Mouse (Mus musculus): ENCODE measurements around the gene Chil1. TPM values are rescaled to one million over a fixed set of nuclear protein-coding genes. Genes with fewer than 3 reads are reported as not detected.
A peak's percentile ranks its signal among the peaks of the same experiment; 100 is the strongest.

Chil1 gene
- polyA plus RNA-seq, 1 experiment from 2014 or later = 1.5 TPM

- H3K27me3 ChIP-seq (replicated peaks) = no peaks in the 10 kb centered on the region
- peak overlapping the region; percentile 53 for H3K27ac ChIP-seq
- no peaks in the 10 kb centered on the region for H3K36me3 ChIP-seq (replicated peaks)
- 40% methylated on average over 5 of the region's 5 CpGs for WGBS
- no peak overlapping the region for H3K9ac ChIP-seq
- no peaks in the 10 kb centered on the region for H3K9me3 ChIP-seq
- H3K4me3 ChIP-seq = no peak overlapping the region
- peaks cover 21% of the 10 kb centered on the region for H3K4me1 ChIP-seq
- 0 out of 2 replicates have a peak, but pooled peaks have one; percentile 66 for ATAC-seq (replicated peaks)
- H3K4me2 ChIP-seq = no peak overlapping the region
Measured at GRCm38 (mm10) chr1:134188217-134188616, 6.2 kb downstream of the Chil1 start.

GRCm38 (mm10) chr1:134188989-134189729, 7.2 kb downstream of the Chil1 start:
- Histone ChIP-seq H3K9ac (no peak overlapping the region), H3K27ac (no peak overlapping the region), H3K4me1 (peaks cover 21% of the 10 kb centered on the region), H3K27me3 (replicated peaks) (no peaks in the 10 kb centered on the region), H3K4me3 (no peak overlapping the region), H3K36me3 (replicated peaks) (no peaks in the 10 kb centered on the region), H3K9me3 (no peaks in the 10 kb centered on the region), H3K4me2 (no peak overlapping the region)
- ATAC-seq (replicated peaks) = 0 out of 2 replicates have a peak, but pooled peaks have one; percentile 30
- WGBS = 25% methylated on average over 12 of the region's 12 CpGs

GRCm38 (mm10) chr1:134191192-134191591, 9.2 kb downstream of the Chil1 start:
- Histone ChIP-seq H3K4me1 (peaks cover 21% of the 10 kb centered on the region), H3K4me3 (no peak overlapping the region), H3K27me3 (replicated peaks) (no peaks in the 10 kb centered on the region), H3K9me3 (no peaks in the 10 kb centered on the region), H3K27ac (no peak overlapping the region), H3K4me2 (no peak overlapping the region), H3K9ac (no peak overlapping the region), H3K36me3 (replicated peaks) (no peaks in the 10 kb centered on the region)
- no peak for ATAC-seq (replicated peaks)
- 90% methylated on average over 5 of the region's 5 CpGs for WGBS

- WGBS = 62% methylated on average over 4 of the region's 4 CpGs
- Histone ChIP-seq H3K27me3 (replicated peaks) (no peaks in the 10 kb centered on the region), H3K27ac (no peak overlapping the region), H3K4me3 (no peak overlapping the region), H3K4me1 (peaks cover 21% of the 10 kb centered on the region), H3K9ac (no peak overlapping the region), H3K9me3 (no peaks in the 10 kb centered on the region), H3K36me3 (replicated peaks) (no peaks in the 10 kb centered on the region), H3K4me2 (no peak overlapping the region)
- ATAC-seq (replicated peaks) = no peak
Measured at GRCm38 (mm10) chr1:134192024-134192423, 10.0 kb downstream of the Chil1 start.

- no peaks in the 10 kb centered on the region for H3K27me3 ChIP-seq (replicated peaks)
- no peak within 1 kb of the TSS for H3K4me3 ChIP-seq
- no peak within 1 kb of the TSS for H3K27ac ChIP-seq
- 89% methylated on average over 1 of the region's 1 CpGs for WGBS
- no peak for ATAC-seq (replicated peaks)
- no peaks in the 10 kb centered on the region for H3K9me3 ChIP-seq
- H3K4me1 ChIP-seq = peaks cover 17% of the 10 kb centered on the region
- no peak within 1 kb of the TSS for H3K4me2 ChIP-seq
- H3K36me3 ChIP-seq (replicated peaks) = no peaks in the 10 kb centered on the region
- H3K9ac ChIP-seq = no peak within 1 kb of the TSS
Measured at GRCm38 (mm10) chr1:134193126-134193525, 11.2 kb downstream of the Chil1 start, which contains the start of gene Mybph. Gene Mybph (plus strand): TSS chr1:134193448.

GRCm38 (mm10) chr1:134193674-134194197, 11.8 kb downstream of the Chil1 start:
- Histone ChIP-seq H3K27ac (no peak overlapping the region), H3K4me2 (no peak overlapping the region), H3K36me3 (replicated peaks) (no peaks in the 10 kb centered on the region), H3K27me3 (replicated peaks) (no peaks in the 10 kb centered on the region), H3K9ac (no peak overlapping the region), H3K9me3 (no peaks in the 10 kb centered on the region), H3K4me1 (peaks cover 15% of the 10 kb centered on the region), H3K4me3 (no peak overlapping the region)
- WGBS = 73% methylated on average over 7 of the region's 7 CpGs
- ATAC-seq (replicated peaks) = no peak

GRCm38 (mm10) chr1:134194298-134195022, 12.5 kb downstream of the Chil1 start:
- no peak overlapping the region for H3K4me2 ChIP-seq
- ATAC-seq (replicated peaks) = no peak
- 81% methylated on average over 16 of the region's 16 CpGs for WGBS
- H3K4me1 ChIP-seq = peaks cover 8% of the 10 kb centered on the region
- H3K27ac ChIP-seq = no peak overlapping the region
- H3K4me3 ChIP-seq = no peak overlapping the region
- H3K27me3 ChIP-seq (replicated peaks) = no peaks in the 10 kb centered on the region
- no peaks in the 10 kb centered on the region for H3K36me3 ChIP-seq (replicated peaks)
- H3K9me3 ChIP-seq = no peaks in the 10 kb centered on the region
- no peak overlapping the region for H3K9ac ChIP-seq

- WGBS = 70% methylated on average over 2 of the region's 2 CpGs
- no peak for ATAC-seq (replicated peaks)
Measured at GRCm38 (mm10) chr1:134195117-134195516, 13.1 kb downstream of the Chil1 start.

GRCm38 (mm10) chr1:134195571-134195970, 13.6 kb downstream of the Chil1 start:
- Histone ChIP-seq H3K27ac (no peak overlapping the region), H3K4me2 (no peak overlapping the region), H3K27me3 (replicated peaks) (no peaks in the 10 kb centered on the region), H3K9ac (no peak overlapping the region), H3K4me3 (no peak overlapping the region), H3K36me3 (replicated peaks) (no peaks in the 10 kb centered on the region), H3K4me1 (peaks cover 6% of the 10 kb centered on the region; the same call in 1 of the 2 replicates), H3K9me3 (no peaks in the 10 kb centered on the region)
- no peak for ATAC-seq (replicated peaks)
- WGBS = 49% methylated on average over 3 of the region's 3 CpGs

More at GRCm38 (mm10) chr1:134195117-134195516, 13.1 kb downstream of the Chil1 start:
- Histone ChIP-seq H3K4me1 (peaks cover 6% of the 10 kb centered on the region; the same call in 1 of the 2 replicates), H3K27ac (no peak overlapping the region), H3K9me3 (no peaks in the 10 kb centered on the region), H3K9ac (no peak overlapping the region), H3K27me3 (replicated peaks) (no peaks in the 10 kb centered on the region), H3K36me3 (replicated peaks) (no peaks in the 10 kb centered on the region), H3K4me3 (no peak overlapping the region), H3K4me2 (no peak overlapping the region)

- no peak overlapping the region for H3K27ac ChIP-seq
- 53% methylated on average over 4 of the region's 4 CpGs for WGBS
- H3K4me2 ChIP-seq = no peak overlapping the region
- H3K36me3 ChIP-seq (replicated peaks) = no peaks in the 10 kb centered on the region
- no peak overlapping the region for H3K9ac ChIP-seq
- no peaks in the 10 kb centered on the region for H3K27me3 ChIP-seq (replicated peaks)
- no peaks in the 10 kb centered on the region for H3K9me3 ChIP-seq
- H3K4me1 ChIP-seq = peaks cover 6% of the 10 kb centered on the region; the same call in 1 of the 2 replicates
- H3K4me3 ChIP-seq = no peak overlapping the region
- no peak for ATAC-seq (replicated peaks)
Measured at GRCm38 (mm10) chr1:134195979-134196378, 14.0 kb downstream of the Chil1 start.

- Histone ChIP-seq H3K27ac (no peak overlapping the region), H3K4me1 (peaks cover 6% of the 10 kb centered on the region; the same call in 1 of the 2 replicates), H3K9me3 (no peaks in the 10 kb centered on the region), H3K27me3 (replicated peaks) (no peaks in the 10 kb centered on the region), H3K4me3 (no peak overlapping the region), H3K4me2 (no peak overlapping the region), H3K9ac (no peak overlapping the region), H3K36me3 (replicated peaks) (no peaks in the 10 kb centered on the region)
- WGBS = 75% methylated on average over 4 of the region's 4 CpGs
- ATAC-seq (replicated peaks) = no peak
Measured at GRCm38 (mm10) chr1:134196386-134196785, 14.4 kb downstream of the Chil1 start.

- ATAC-seq (replicated peaks) = no peak
- H3K4me3 ChIP-seq = no peak overlapping the region
- no peaks in the 10 kb centered on the region for H3K27me3 ChIP-seq (replicated peaks)
- H3K27ac ChIP-seq = no peak overlapping the region
- H3K9ac ChIP-seq = no peak overlapping the region
- H3K36me3 ChIP-seq (replicated peaks) = no peaks in the 10 kb centered on the region
- H3K4me2 ChIP-seq = no peak overlapping the region
- 80% methylated on average over 15 of the region's 15 CpGs for WGBS
- peaks cover 6% of the 10 kb centered on the region; the same call in 1 of the 2 replicates for H3K4me1 ChIP-seq
- no peaks in the 10 kb centered on the region for H3K9me3 ChIP-seq
Measured at GRCm38 (mm10) chr1:134197325-134197982, 15.5 kb downstream of the Chil1 start.

Measured in midbrain, embryonic 15.5 days (tissue).